Mouse (Mus musculus) layer of hippocampus, adult 11-12 months (tissue): Measurements from ENCODE around the gene Snx11.
"Not testable (repeated sequence)": the region's sequence is repeated elsewhere in the genome, so short reads cannot be mapped to it uniquely, and the experiment has no call there.

Experiments
- DNase-seq: peaks from one replicate; pipeline ENCODE4 v3.0.0; 2022; ENCODE audit warnings: low spot score

Snx11 gene

DNA sequence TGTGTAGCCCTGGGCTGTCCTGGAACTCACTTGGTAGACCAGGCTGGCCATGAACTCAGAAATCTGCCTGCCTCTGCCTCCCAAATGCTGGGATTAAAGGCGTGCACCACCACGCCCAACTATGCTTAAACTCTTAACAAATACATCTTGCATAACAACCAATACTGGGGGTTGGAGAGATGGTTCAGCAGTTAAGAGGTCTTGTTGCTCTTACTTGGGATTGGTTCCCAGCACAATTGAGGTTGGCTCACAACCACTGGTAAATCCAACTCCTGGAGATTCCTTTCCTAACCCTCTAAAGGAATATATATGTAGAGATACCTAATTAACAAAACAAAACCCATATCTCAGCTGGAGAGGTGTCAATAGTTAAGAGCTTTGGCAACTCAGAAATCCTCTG is 18.7 kb upstream of the Snx11 start:
- no peak for DNase-seq

DNA sequence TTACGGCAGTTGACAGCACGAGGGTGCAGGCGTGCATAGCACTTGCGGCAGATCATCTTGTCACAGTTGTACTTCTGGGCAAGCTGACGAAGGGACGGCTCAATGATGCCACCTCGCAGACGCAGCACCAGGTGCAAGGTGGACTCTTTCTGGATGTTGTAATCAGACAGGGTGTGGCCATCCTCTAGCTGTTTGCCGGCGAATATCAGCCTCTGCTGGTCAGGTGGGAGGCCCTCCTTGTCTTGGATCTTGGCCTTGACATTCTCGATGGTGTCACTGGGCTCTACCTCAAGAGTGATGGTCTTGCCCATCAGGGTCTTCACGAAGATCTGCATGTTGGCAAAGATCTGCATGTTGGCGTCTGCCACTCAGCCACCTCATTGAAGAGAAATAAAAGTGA is 18.1 kb upstream of the Snx11 start:
- DNase-seq, result no peak

DNA sequence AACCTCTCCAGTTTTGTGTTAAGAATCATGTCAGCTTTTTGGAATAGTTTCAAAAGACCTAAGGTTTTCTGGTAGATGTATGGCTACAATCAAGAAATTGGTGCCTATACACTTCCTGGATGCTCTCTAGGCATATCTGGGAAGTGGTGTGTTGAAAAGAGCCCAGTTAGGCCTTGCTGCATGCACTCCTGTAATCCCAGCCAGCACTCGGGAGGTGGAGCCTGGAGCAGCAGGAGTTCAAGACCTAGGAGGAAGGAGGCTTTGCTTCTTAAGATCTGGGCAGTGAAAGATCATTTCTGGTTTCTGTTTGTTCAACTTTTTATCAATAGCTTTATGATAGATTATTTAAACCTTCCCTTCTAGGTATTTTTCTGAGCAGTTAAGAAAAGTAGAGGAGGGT is 13.3 kb upstream of the Snx11 start:
- no peak for DNase-seq

DNA sequence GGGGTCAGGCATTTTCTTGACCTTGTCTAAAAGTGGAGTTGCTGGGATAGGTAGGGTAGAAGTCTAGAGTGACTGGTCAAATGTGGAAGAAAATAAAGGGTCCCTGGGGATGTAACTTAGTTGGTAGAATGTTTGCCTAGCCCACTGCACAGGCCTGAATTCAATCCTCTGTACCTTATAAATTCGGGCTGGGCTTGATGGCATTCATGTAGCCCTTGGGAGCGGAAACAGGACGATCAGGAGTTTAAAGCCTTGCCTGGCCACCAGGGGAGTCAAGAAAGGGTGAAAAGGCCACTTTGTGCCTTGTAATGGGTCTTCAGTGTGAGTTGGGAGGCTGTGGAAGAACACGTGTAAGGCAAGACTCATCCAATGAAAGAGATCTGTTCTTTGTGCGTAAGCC is 12.6 kb upstream of the Snx11 start:
- DNase-seq, result no peak

DNA sequence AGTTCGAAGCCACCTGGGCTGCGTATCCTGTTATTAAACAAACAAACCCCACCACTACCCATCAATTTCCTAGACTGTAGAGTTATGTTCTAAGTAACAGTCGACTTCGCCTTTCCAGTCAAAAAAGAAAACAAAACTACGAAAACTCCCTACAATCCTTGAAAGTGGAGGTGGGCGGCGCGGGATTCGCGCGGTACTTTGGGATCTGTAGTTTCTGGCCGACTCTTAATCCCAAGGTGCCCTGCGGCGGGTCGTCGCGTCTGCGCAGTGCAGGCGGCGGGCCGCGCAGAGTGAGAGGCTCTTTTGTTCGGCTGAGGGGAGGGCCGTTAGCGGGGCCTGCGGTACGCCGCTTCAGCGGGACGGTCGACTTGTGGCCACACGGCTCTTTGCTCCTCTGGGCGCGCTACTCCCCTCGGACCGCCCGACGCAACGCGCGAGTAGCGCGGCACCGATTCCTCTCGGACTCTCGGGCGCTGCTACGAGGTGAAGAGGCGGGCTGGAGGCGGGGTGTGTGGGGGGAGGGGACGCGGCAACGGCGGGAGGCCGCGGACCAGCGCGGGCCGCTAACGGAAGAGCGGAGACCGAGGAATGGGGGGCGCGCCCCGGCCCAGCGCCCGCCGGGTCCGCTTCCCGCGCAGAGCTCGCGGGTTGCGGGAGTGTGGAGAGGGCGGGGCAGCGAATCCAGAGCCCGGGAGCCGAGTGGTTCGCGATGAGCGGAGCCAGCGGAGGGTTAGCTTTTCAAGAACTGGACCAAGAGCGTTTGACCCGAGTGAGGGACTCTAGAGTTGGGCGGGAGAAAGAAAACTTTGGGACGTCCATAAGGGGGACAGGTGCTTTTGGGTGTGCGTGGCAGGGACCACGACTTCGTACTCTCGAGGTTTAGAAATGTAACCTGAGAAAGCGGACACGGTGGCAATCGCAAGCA is 11.8 kb upstream of the Snx11 start, which contains the start of gene Cbx1:
TSS of gene Cbx1 (plus strand) at position 257 of the 925 bp plus-strand sequence.
- peak; percentile 91 for DNase-seq

DNA sequence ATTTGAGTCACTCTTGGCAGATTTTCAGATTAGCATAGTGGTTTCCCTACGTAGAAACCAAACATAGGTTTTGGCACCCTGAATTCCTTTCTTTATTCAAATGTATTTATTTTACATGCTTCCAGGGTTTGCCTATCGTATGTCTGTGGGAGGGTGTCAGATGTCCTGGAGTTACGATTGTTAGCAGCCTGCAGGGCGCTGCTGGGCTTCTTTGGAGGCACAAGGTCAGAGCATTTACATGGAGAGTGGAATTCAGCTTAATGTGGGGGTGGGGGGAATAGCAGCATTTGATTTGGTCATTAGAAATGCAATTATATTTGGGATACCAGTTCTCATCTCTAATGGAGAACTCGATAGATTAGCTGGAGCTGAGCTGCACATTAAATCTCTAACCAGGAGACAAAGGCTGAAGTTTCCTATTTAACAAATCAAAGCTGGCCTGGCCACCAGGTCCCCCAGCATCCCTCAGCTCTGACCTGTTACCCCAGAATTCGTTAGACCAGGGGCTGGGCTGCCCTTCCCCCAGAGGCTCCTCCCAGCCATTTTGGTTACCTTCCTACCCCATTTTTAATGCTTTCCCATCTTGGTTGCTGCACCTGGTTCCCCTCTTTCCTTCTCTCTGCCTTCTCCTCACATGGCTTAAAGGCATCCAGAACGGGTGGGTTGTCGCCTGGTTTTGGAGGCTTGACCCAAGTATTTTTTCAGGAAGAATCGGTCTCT is 9.5 kb upstream of the Snx11 start:
- no peak for DNase-seq

DNA sequence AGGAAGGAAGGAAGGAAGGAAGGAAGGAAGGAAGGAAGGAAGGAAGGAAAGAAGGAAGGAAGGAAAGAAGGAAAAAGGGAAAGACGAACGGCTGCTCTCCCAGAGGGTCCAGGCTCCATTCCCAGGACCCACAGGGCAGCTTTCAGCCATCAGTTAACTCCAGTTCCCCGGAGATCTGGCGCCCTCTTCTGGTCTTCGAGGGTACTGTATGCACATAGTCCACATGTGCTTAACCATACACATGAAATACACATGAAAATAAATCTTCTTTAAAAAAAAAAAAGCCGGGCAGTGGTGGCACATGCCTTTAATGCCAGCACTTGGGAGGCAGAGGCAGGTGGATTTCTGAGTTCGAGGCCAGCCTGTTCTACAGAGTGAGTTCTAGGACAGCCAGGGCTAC is 7.5 kb upstream of the Snx11 start:
- DNase-seq, result peak; percentile 72

DNA sequence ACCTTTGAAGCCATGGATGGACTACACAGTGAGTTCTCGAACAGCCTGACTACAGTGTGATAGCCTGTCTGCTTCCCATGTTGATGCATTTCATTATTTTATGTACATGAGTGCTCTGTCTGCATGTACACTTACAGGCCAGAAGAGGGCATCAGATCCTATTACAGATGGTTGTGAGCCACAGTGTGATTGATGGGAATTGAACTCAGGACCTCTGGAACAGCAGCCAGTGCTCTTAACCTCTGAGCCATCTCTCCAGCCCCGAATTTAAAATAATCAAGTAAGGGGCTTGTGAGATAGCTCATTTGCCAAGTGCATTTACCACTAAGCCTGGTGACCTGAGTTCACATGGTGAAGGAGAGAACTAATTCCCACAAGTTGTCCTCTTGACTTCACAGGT is 4.1 kb upstream of the Snx11 start:
- DNase-seq, result no peak

DNA sequence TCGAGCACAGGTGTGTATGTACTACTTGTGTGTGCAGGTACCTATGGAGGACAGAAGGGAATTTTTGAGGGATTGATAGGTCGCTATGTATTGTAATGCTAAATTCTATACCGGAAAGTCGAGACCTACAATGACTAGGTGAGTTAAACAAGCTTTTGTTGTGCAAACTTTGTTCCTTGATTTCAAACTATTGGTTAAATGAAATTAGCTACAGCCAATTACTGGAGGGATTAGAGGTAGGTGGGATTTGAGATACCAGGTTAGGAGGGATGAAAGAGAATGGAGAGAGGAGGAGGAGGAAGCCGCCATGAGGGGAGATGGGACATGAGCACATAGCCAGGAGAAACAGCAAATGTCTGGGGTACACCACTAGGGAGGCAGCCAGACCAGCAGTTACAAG is 2.9 kb upstream of the Snx11 start:
- no peak for DNase-seq

DNA sequence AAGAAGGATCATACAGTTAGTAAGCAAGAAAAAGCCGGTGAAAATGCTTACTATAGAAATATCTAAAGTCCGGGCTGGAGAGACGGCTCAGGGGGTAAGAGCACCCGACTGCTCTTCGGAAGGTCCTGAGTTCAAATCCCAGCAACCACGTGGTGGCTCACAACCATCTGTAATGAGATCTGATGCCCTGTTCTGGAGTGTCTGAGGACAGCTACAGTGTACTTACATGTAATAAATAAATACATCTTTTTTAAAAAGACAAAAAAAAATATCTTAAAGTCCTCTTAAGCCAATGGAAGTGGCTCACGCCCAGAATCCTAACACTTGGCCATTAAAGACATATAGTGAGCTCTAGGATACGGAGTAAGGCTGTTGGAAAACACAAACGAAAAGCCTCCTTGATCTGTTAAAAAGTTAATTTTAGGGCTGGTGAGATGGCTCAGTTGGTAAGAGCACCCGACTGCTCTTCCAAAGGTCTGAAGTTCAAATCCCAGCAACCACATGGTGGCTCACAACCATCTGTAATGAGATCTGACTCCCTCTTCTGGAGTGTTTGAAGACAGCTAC is 785 bp upstream of the Snx11 start:
- DNase-seq, result not testable (repeated sequence)

DNA sequence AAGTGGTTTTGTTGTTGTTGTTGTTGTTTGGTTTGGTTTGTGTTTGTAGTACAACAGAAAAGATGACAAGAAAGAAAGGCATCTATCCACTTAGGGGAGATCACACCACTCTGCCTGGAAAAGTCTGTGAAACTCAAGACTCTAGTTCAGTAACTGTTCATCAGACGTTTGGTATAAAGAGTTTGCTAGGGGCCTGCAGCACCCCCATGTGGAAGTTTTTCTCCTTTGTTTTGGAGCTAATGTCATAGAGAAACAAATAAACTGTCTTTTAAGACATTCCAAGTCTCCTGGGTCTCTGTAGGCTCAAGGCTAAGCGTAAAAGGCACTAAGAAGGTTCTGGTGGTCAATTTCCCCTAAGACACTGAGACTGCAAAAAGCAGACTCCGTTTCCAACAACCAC is 1.3 kb downstream of the Snx11 start:
- DNase-seq, result no peak

DNA sequence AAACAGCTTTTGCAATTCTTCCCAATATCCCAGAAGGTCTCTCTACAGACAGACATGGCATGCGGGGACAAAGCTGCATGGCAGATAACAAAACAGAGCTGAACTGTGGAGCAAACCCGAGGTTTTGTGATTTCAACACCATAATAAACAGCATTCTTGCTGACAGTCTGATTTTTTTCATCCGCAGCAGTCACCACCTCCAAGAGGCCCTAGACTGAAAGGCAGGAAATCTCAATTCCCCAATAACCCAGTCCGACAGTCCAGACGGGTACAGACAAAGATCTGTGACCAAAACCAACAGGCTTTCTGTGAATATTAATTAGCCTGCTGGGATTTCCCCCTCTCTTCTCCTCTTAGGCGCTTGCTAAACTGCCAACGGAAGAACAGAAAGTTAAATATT is 1.7 kb downstream of the Snx11 start:
- no peak for DNase-seq

DNA sequence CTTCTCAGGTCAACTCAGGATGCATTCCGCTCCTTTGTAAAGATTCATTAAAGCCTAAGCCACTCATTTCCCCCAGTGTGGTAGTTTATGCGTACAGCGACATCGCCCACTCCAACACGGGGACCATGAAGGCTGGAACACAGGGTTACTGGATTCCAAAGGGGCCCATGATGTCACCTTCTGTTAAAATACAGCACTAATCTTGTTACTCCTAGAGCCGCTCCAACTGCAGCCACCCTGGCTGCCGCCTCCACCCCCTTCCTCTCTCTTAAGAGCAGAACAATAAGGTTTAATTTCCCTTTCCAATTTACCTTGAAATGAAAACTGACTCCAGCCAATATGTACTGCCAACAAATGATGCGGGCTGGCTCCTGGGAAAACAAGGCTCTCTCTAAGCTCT is 2.3 kb downstream of the Snx11 start:
- no peak for DNase-seq

DNA sequence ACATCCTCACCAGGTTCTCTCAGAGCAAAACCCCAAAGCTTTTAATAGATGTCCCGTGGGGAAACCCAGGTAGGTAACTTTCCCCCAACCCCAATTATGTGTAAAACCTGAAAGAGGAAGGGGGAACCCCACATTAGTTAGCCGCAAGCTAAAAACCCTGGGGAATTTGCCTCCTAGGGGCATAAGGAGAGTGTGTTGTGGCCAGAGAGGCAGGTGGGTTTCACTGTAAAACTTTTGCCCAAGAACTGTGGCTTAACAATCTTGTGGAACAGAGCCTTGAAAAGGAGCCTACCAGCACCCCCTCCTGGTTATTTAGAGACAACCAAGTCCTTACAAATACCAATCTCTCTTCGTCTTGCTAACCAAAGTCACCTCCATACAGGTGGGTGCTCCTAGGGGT is 2.8 kb downstream of the Snx11 start:
- no peak for DNase-seq

DNA sequence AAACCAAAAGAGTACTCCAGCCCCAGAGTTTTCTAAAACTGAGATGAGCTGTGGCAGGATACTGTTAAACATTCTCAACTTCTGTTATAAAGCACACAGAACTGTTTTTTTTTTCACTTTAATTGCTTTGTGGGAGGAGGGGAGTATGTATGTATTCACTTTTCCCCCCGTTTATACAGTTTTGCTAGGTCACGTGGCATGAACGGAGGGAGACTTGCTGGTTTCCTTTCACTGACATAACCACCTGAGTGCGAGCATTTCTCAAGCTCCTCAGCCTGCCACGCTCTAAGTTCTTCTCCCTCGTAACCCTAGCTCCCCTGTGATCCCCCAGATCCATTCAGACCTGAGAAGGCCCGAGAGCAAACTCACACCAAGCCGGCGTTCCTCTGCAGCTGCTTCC is 4.9 kb downstream of the Snx11 start:
- DNase-seq, result no peak

DNA sequence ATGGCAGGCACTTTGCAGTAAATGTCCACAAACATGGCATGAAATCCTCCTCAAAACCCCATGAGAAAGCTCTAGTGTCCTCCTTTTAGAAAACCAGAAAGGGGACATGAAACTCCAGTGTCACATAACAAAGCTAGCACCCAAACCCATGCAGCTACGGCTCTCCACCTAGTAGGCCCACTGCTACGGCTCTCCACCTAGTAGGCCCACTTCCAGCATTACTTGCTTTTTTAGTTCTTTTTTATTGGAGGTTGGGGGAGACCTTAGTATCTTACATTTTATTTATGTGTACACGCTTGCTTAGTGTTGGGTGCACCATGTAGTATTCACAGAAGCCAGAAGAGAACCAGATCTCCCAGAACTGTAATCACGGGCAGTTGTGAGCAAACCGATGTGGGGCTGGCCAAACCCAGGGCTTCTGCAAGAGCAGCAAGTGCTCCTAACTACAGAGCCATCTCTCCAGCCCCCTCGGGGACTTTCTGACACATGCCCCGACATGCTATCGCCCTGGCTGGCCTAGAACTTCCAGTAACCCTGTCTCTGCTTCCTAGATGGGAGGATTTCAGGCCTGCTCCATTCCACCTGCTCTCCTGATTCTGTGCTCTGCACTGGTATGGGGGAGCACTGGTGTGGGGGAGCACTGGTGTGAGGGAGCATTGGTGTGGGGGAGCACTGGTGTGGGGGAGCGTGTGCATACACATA is 5.9 kb downstream of the Snx11 start:
- no peak for DNase-seq

DNA sequence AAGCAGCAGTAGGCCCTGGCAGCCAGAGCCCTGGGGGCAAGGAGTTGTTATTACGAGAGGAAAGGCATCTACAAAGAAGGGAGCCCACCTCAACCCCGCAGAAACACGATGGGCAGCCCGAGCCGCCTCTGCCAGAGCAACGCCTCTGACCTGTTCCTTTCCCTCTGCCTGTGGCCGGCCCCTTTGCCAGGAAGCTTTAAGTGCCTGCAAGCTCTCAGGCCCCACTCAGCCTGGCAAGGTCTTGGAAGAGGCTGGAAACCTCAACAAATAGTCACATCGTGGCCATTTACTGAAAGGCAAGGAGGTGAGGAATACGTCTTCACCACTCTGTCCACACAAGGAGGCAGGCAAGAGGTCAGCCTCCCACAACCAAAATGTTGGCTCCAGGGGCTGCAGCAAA is 9.1 kb downstream of the Snx11 start:
- DNase-seq, result no peak

DNA sequence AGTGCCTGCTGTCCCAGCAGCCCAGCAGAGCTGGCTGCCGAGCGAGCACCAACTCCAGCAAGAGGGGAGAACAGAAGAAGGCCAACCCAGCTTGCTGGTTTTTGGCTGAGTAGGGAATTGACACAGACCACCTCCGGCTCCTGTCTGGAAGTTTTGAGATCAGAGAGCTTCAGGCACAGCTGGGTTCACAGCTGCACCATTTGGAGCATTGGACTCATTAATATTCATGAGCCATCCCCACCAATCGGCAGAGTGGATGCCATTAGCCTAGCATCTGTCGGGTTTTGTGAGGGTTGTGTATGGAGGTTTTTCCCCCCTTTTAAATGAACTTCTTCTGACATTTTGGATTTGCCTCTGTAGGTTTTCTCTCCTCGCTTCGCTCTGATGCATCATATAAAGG is 10.3 kb downstream of the Snx11 start:
- DNase-seq, result no peak

DNA sequence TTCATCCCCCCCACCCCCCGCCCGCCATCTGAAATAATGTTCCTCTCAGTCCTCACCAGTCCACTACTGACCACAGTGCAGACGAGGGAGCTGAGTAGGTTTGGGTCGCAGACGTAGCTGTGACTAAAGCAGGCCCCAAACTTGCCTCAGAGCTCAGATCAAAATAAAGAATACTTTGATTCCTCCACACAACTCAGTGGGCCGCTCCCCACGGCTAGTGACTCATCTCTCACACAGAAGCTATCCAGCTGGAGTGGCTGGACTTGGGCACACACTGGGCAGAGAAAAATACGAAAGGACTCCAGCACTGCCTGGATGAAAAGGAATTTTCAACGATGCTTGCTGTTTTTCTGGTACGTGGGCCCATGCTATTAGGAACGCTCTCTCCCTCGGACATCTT is 10.8 kb downstream of the Snx11 start:
- DNase-seq, result no peak

DNA sequence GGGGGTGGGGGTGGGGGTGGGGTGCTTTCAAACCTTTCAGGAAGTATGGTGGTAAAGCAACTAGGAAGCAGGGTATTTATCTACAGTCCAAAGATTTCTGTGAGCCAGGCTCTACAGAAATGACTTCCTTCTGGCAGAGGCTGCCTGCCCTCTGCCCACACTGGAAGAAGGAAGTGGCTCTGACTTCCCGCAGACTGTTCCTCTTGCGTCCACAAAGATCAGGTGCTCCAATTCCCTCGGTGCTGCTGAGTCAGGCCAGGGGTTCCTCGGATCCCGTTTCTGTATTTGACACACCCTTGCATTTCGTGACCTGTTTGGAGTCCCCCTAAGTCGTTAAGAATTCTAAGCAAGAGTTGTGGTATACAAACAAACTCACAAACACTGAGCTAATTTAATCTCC is 11.7 kb downstream of the Snx11 start:
- no peak for DNase-seq

DNA sequence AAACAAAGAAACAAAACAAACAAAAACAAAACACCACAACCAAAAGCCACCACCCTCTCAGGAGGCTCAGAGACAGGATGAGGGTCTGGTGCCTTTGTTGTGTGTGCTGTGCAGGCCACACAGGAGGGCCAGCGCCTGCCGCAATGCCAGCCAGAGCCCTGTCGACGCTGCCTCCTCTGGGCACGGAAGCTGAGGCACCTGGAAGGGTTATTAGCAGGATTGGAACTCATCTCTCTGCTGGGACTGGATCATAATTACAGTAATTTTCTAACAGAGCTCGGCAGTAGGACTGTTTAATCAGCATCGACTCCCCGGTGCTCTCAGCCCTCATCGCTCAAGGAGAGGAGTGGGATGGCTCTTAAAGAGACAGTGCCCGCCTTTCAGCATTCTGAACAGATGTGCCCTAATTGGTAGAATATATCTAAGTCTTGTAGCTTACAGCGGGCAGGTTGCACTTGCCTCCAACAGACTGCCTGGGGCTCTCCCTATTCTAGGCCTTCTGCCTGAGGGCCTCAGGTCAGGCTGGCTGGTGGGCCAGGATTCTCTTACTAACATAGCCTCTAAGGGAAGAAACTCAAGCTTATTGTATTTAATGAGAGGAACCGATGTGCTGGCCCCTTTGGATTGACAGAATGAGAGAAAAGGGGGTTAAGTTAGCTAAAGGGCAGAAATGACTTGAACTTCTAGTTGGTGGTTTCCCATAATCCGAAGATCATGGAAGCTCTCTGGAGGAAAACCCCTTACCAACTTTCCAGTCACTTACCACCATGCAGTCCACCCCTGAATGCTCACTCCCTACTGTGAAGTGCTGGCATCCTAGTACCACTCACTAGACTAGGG is 12.6 kb downstream of the Snx11 start:
- DNase-seq, result no peak
